Mouse (Mus musculus) liver, embryonic 14.5 days (tissue): Measurements from ENCODE around the gene Flt3.

Experiments
- CTCF ChIP-seq: IDR thresholded peaks from 2 replicates; pipeline ENCODE4 v1.5.1; 2016; ENCODE audit warnings: antibody characterized with exemption, low read depth, control low read depth
- EP300 ChIP-seq: IDR thresholded peaks from 2 replicates; pipeline ENCODE4 v1.6.1; 2016; ENCODE audit warnings: antibody characterized with exemption, low read depth

DNA sequence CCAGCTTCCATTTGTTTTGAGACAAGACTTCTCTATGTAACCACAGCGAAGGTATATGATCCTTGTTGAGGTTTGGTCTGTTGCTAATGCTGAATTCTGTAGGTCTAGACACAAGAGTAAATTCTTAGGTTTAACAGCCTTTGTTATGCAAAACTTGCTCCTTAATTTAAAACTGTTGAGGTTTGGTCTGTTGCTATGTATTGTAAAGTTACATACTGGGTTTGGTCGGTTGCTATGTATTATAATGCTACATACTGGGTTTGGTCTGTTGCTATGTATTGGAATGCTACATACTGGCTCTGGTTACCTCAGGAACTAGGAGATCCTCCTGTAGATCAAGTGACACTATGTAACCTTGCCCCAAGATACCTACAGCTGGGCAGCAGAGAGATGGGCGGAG, 20.8 kb downstream of the Flt3 start:
- TF ChIP-seq CTCF, result no peak
- no peak for TF ChIP-seq EP300
